12 mouse cellular contexts compared by ENCODE assay signal in genomic region chr19:40746603-40747002, GRCm38 (mm10). TPM values are rescaled to one million over a fixed set of nuclear protein-coding genes. Genes with fewer than 3 reads are reported as not detected.
DNase-seq lines count a peak whose midpoint lies in the region; ATAC-seq and TF ChIP-seq lines count a peak whose summit lies in the region.
"Had no signal": no experiment of that assay in that cellular context is flagged by ENCODE, and none has a peak within 500 bp of the region (broad histone marks: within the 10 kb centered on the region; RNA-seq: fewer than 3 reads in every experiment).

No protein-coding gene starts in this region.

- 42% methylated on average over 4 of the region's 4 CpGs for WGBS in hindbrain, embryonic 16.5 days
- 45% methylated on average over 4 of the region's 4 CpGs for WGBS in hindbrain, embryonic 13.5 days
- 26% methylated on average over 4 of the region's 4 CpGs for WGBS in forebrain, postnatal 0 days
- WGBS in midbrain, embryonic 16.5 days, result 46% methylated on average over 4 of the region's 4 CpGs

- ATAC-seq in hindbrain, embryonic 16.5 days, result peak; percentile 52
- no peak for ATAC-seq in hindbrain, embryonic 13.5 days (ENCODE audit: low FRiP score)
- peak; percentile 91 for ATAC-seq in forebrain, postnatal 0 days
- ATAC-seq in midbrain, embryonic 16.5 days, result no peak

- no peaks in the 10 kb centered on the region for H3K27me3 ChIP-seq in hindbrain, embryonic 16.5 days (replicated peaks; ENCODE audit: control insufficient read depth, insufficient read depth, low read length)
- no peaks in the 10 kb centered on the region for H3K27me3 ChIP-seq in hindbrain, embryonic 13.5 days
- no peaks in the 10 kb centered on the region for H3K27me3 ChIP-seq in forebrain, postnatal 0 days (ENCODE audit: insufficient read depth, low read length)
- no peaks in the 10 kb centered on the region for H3K27me3 ChIP-seq in midbrain, embryonic 16.5 days (ENCODE audit: control insufficient read depth, insufficient read depth, low read depth, low read length)

- peak; percentile 49 for TF ChIP-seq CTCF in forebrain, postnatal 0 days (IDR thresholded peaks at IDR 0.05; ENCODE audit: low read depth)

- H3K27ac ChIP-seq in hindbrain, embryonic 16.5 days (ENCODE audit: low read depth, low read length), result no peak overlapping the region
- H3K27ac ChIP-seq in hindbrain, embryonic 13.5 days, result no peak overlapping the region
- no peak overlapping the region for H3K27ac ChIP-seq in forebrain, postnatal 0 days (ENCODE audit: low read depth, low read length)
- H3K27ac ChIP-seq in midbrain, embryonic 16.5 days (ENCODE audit: low read length), result no peak overlapping the region
- H3K27ac ChIP-seq: heart, embryonic 13.5 days; lung, embryonic 15.5 days had no signal

- no peaks in the 10 kb centered on the region for H3K9me3 ChIP-seq in hindbrain, embryonic 16.5 days (ENCODE audit: control insufficient read depth, low read length)
- no peaks in the 10 kb centered on the region for H3K9me3 ChIP-seq in hindbrain, embryonic 13.5 days
- H3K9me3 ChIP-seq in forebrain, postnatal 0 days (ENCODE audit: low read length), result no peaks in the 10 kb centered on the region
- no peaks in the 10 kb centered on the region for H3K9me3 ChIP-seq in midbrain, embryonic 16.5 days (replicated peaks; ENCODE audit: control insufficient read depth, low read length, poor library complexity, severe bottlenecking)
- H3K9me3 ChIP-seq: heart, embryonic 13.5 days; lung, embryonic 15.5 days had no signal

- H3K4me2 ChIP-seq in hindbrain, embryonic 16.5 days (ENCODE audit: low read length), result no peak overlapping the region
- H3K4me2 ChIP-seq in hindbrain, embryonic 13.5 days, result no peak overlapping the region
- no peak overlapping the region for H3K4me2 ChIP-seq in forebrain, postnatal 0 days (ENCODE audit: low read depth)
- no peak overlapping the region for H3K4me2 ChIP-seq in midbrain, embryonic 16.5 days (ENCODE audit: low read length)
- H3K4me2 ChIP-seq: heart, embryonic 13.5 days; lung, embryonic 15.5 days had no signal

- DNase-seq in 3T3-L1 (ENCODE audit: low read depth, low spot score) (peak; percentile 20), ES-CJ7 (ENCODE audit: low read depth, low spot score) (peak; percentile 60)
- peak; percentile 72 for DNase-seq in forebrain, postnatal 0 days
- DNase-seq in testis, postnatal 10 days (ENCODE audit: low spot score), result no peak
- DNase-seq in thymus, postnatal 4 days, result no peak
- DNase-seq: thymus, postnatal 14 days had no signal

- no peaks in the 10 kb centered on the region for H3K36me3 ChIP-seq in hindbrain, embryonic 16.5 days (ENCODE audit: control insufficient read depth, insufficient read depth, low read length)
- H3K36me3 ChIP-seq in hindbrain, embryonic 13.5 days, result no peaks in the 10 kb centered on the region
- no peaks in the 10 kb centered on the region for H3K36me3 ChIP-seq in forebrain, postnatal 0 days (ENCODE audit: insufficient read depth)
- no peaks in the 10 kb centered on the region for H3K36me3 ChIP-seq in midbrain, embryonic 16.5 days (ENCODE audit: control insufficient read depth, insufficient read depth, low read length)
- H3K36me3 ChIP-seq: heart, embryonic 13.5 days; lung, embryonic 15.5 days had no signal

- no peaks in the 10 kb centered on the region for H3K4me1 ChIP-seq in hindbrain, embryonic 16.5 days (ENCODE audit: control insufficient read depth, insufficient read depth, low read depth, low read length)
- H3K4me1 ChIP-seq in hindbrain, embryonic 13.5 days (replicated peaks), result no peaks in the 10 kb centered on the region
- no peaks in the 10 kb centered on the region for H3K4me1 ChIP-seq in forebrain, postnatal 0 days (ENCODE audit: insufficient read depth)
- H3K4me1 ChIP-seq in midbrain, embryonic 16.5 days (ENCODE audit: control insufficient read depth, insufficient read depth, low read length), result no peaks in the 10 kb centered on the region
- H3K4me1 ChIP-seq: heart, embryonic 13.5 days; lung, embryonic 15.5 days had no signal

- H3K9ac ChIP-seq in hindbrain, embryonic 16.5 days (ENCODE audit: low read depth, low read length), result no peak overlapping the region
- H3K9ac ChIP-seq in hindbrain, embryonic 13.5 days, result no peak overlapping the region
- no peak overlapping the region for H3K9ac ChIP-seq in forebrain, postnatal 0 days
- no peak overlapping the region for H3K9ac ChIP-seq in midbrain, embryonic 16.5 days (ENCODE audit: low read depth, low read length)
- H3K9ac ChIP-seq: heart, embryonic 13.5 days; lung, embryonic 15.5 days had no signal

- no peak overlapping the region for H3K4me3 ChIP-seq in hindbrain, embryonic 16.5 days (ENCODE audit: low read length)
- H3K4me3 ChIP-seq in hindbrain, embryonic 13.5 days, result no peak overlapping the region
- no peak overlapping the region for H3K4me3 ChIP-seq in forebrain, postnatal 0 days (ENCODE audit: low read depth, low read length)
- no peak overlapping the region for H3K4me3 ChIP-seq in midbrain, embryonic 16.5 days (ENCODE audit: low read depth, low read length)
- H3K4me3 ChIP-seq: heart, embryonic 13.5 days; lung, embryonic 15.5 days had no signal

RNA-seq across cellular contexts. Expression of gene Cc2d2b, which starts 1.9 kb away (rescaled TPM):
- 0.12 and 0.44 TPM in 2 replicates for polyA plus RNA-seq in hindbrain, embryonic 16.5 days (2015; fragmentation: Nextera tagmentation; extraction: Ambion mirVana)
- 0.16 and 0.19 TPM in 2 replicates for polyA plus RNA-seq in hindbrain, embryonic 13.5 days (2015; fragmentation: Nextera tagmentation; extraction: Ambion mirVana)
- 0.24 and 1.7 TPM in 2 replicates for total RNA-seq in forebrain, postnatal 0 days (2014; rRNA removed)
- 0.28 and 0.38 TPM in 2 replicates for polyA plus RNA-seq in forebrain, postnatal 0 days (2015; fragmentation: Nextera tagmentation; extraction: Ambion mirVana)
- 0.19 and 0.42 TPM in 2 replicates for polyA plus RNA-seq in midbrain, embryonic 16.5 days (2015; fragmentation: Nextera tagmentation; extraction: Ambion mirVana)
- polyA plus RNA-seq: large intestine, adult 2 months had no signal

Comparison
In these comparisons a context has a peak if more than half of its experiments do, and no peak if none do; other contexts are left out.
1. ATAC-seq: peak in hindbrain, embryonic 16.5 days (single experiment) and forebrain, postnatal 0 days (single experiment); none in hindbrain, embryonic 13.5 days (single experiment) and midbrain, embryonic 16.5 days (single experiment).
2. DNase-seq: peak in 3T3-L1 (single experiment), ES-CJ7 (single experiment) and forebrain, postnatal 0 days (single experiment); none in testis, postnatal 10 days (single experiment) and thymus, postnatal 4 days (single experiment).